Mouse (Mus musculus) small intestine, adult 2 months (tissue): ENCODE results near the gene Nanog.

Experiments used
- CTCF ChIP-seq: fragments of 200-500 bp; IDR thresholded peaks from 2 replicates; pipeline ENCODE4 v1.5.1; 2012; ENCODE audit warnings: low read depth, mild to moderate bottlenecking, control low read depth, inconsistent platforms, low read length, moderate library complexity, mixed read lengths; ENCODE audit not compliant: insufficient replicate concordance, insufficient read length; ENCODE audit errors: extremely low read depth
- POLR2A ChIP-seq: fragments of 200-500 bp; IDR thresholded peaks from 2 replicates; pipeline ENCODE4 v1.6.1; 2012; ENCODE audit warnings: low read depth, mild to moderate bottlenecking, control low read depth, inconsistent platforms, low read length, moderate library complexity

DNA sequence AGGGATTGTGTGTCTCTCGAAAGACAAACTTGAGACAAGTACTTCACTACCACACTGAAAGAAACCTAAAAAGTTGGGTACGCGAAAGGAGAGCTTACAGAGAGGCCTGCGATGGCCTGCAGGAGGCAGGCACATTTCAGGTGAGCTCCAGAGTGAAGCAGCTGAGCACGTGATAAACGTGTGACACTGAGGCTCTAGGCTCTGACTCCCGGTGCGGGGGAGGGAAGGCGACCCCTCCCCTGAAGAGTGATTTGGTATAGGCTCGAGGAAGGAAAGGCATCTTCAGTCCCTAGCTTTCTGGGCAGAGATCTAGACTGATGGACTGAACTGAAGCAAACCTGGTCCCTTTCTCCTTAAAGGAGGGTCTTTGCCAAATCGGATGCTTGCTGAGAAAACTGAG is 36.1 kb downstream of the Nanog start:
- TF ChIP-seq POLR2A (no peak), CTCF (no peak)
